Mouse (Mus musculus): ENCODE measurements around the gene Ptpre. TPM values are rescaled to one million over a fixed set of nuclear protein-coding genes. Genes with fewer than 3 reads are reported as not detected.
A peak's percentile ranks its signal among the peaks of the same experiment; 100 is the strongest.
"Not testable (repeated sequence)": the region's sequence is repeated elsewhere in the genome, so short reads cannot be mapped to it uniquely, and the experiment has no call there.

Gene Ptpre
- polyA plus RNA-seq, 1 experiment from 2014 or later, result 8.8 TPM

- ChIA-PET POLR2A (no interaction called here), CTCF (interaction anchor here (1.2 to 1.7 kb wide), 2 partner anchors 9 to 10 kb away, joined by 4 to 5 read pairs; no protein-coding TSS in a partner anchor)
- ATAC-seq (no peak), DNase-seq (ENCODE audit: low read depth, low spot score) (no peak)
- in situ Hi-C loops (cut with MboI; ENCODE audit: low pct_unique_long_range_greater_than_20kb), result no loop called here
- TF ChIP-seq CTCF (IDR thresholded peaks at IDR 0.05), result no peak
- no peaks in the 10 kb centered on the region for H3K27me3 ChIP-seq
Measured at GRCm38 (mm10) chr7:135655113-135655512, 117.8 kb downstream of the Ptpre start.

GRCm38 (mm10) chr7:135658150-135658549 is 120.9 kb downstream of the Ptpre start:
- ChIA-PET POLR2A (interaction anchor here (0.6 to 1.2 kb wide), 2 partner anchors 20 to 107 kb away, joined by 3 to 4 read pairs; no protein-coding TSS in a partner anchor), CTCF (no interaction called here)
- DNase-seq (ENCODE audit: low read depth, low spot score), result no peak
- in situ Hi-C loops (cut with MboI; ENCODE audit: low pct_unique_long_range_greater_than_20kb), result no loop called here
- no peak for ATAC-seq
- TF ChIP-seq CTCF (IDR thresholded peaks at IDR 0.05), result no peak
- H3K27me3 ChIP-seq, result no peaks in the 10 kb centered on the region

GRCm38 (mm10) chr7:135659314-135659935 is 122.1 kb downstream of the Ptpre start:
- H3K27me3 ChIP-seq, result no peaks in the 10 kb centered on the region
- DNase-seq (ENCODE audit: low read depth, low spot score) (peak; percentile 96), ATAC-seq (peak; percentile 90)
- in situ Hi-C loops (cut with MboI; ENCODE audit: low pct_unique_long_range_greater_than_20kb), result no loop called here
- no peak for TF ChIP-seq CTCF (IDR thresholded peaks at IDR 0.05)
- CTCF ChIA-PET, result interaction anchor here (0.8 to 1.6 kb wide), 8 partner anchors 17 to 122 kb away, joined by 3 to 7 read pairs (median 4); partner anchors contain the start of gene Ptpre
- POLR2A ChIA-PET, result interaction anchor here (1.2 kb wide), 1 partner anchor 22 kb away, joined by 3 read pairs; no protein-coding TSS in a partner anchor

GRCm38 (mm10) chr7:135660314-135660713 is 123.0 kb downstream of the Ptpre start:
- peak; percentile 17 for ATAC-seq
- no peak for TF ChIP-seq CTCF (IDR thresholded peaks at IDR 0.05)
- no peaks in the 10 kb centered on the region for H3K27me3 ChIP-seq
- in situ Hi-C loops (cut with MboI; ENCODE audit: low pct_unique_long_range_greater_than_20kb), result loop anchor here (10.0 kb wide), 1 partner anchor 266 kb away; no protein-coding TSS in a partner anchor
- ChIA-PET CTCF (interaction anchor here (1.0 to 1.6 kb wide), 7 partner anchors 18 to 123 kb away, joined by 3 to 7 read pairs (median 4); partner anchors contain the start of gene Ptpre), POLR2A (interaction anchor here (0.5 kb wide), 1 partner anchor 551 kb away, joined by 3 read pairs; no protein-coding TSS in a partner anchor)
- DNase-seq (ENCODE audit: low read depth, low spot score), result peak; percentile 51

GRCm38 (mm10) chr7:135664211-135664610 is 126.9 kb downstream of the Ptpre start:
- POLR2A ChIA-PET, result no interaction called here

GRCm38 (mm10) chr7:135666314-135666713 is 129.0 kb downstream of the Ptpre start:
- no peaks in the 10 kb centered on the region for H3K27me3 ChIP-seq
- ATAC-seq (no peak), DNase-seq (ENCODE audit: low read depth, low spot score) (no peak)
- ChIA-PET CTCF (interaction anchor here (1.8 kb wide), 1 partner anchor 70 kb away, joined by 6 read pairs; no protein-coding TSS in a partner anchor), POLR2A (no interaction called here)
- TF ChIP-seq CTCF (IDR thresholded peaks at IDR 0.05), result no peak
- in situ Hi-C loops (cut with MboI; ENCODE audit: low pct_unique_long_range_greater_than_20kb), result loop anchor here (5.0 to 10.0 kb wide), 2 partner anchors 34 to 272 kb away; no protein-coding TSS in a partner anchor

More at GRCm38 (mm10) chr7:135664211-135664610, 126.9 kb downstream of the Ptpre start:
- ATAC-seq (no peak), DNase-seq (ENCODE audit: low read depth, low spot score) (no peak)
- no peak for TF ChIP-seq CTCF (IDR thresholded peaks at IDR 0.05)
- no peaks in the 10 kb centered on the region for H3K27me3 ChIP-seq
- CTCF ChIA-PET, result interaction anchor here (1.2 to 1.4 kb wide), 2 partner anchors 9 to 32 kb away, joined by 3 to 4 read pairs; no protein-coding TSS in a partner anchor
- in situ Hi-C loops (cut with MboI; ENCODE audit: low pct_unique_long_range_greater_than_20kb), result loop anchor here (10.0 kb wide), 1 partner anchor 269 kb away; no protein-coding TSS in a partner anchor

GRCm38 (mm10) chr7:135668852-135669739 is 131.8 kb downstream of the Ptpre start:
- no peaks in the 10 kb centered on the region for H3K27me3 ChIP-seq
- CTCF ChIA-PET, result interaction anchor here (0.8 to 1.3 kb wide), 5 partner anchors 26 to 132 kb away, joined by 3 to 8 read pairs (median 3); partner anchors contain the start of gene Ptpre
- ATAC-seq, result peak; percentile 60
- TF ChIP-seq CTCF (IDR thresholded peaks at IDR 0.05), result peak; percentile 85
- POLR2A ChIA-PET, result interaction anchor here (0.7 kb wide), 1 partner anchor 8 kb away, joined by 3 read pairs; no protein-coding TSS in a partner anchor
- in situ Hi-C loops (cut with MboI; ENCODE audit: low pct_unique_long_range_greater_than_20kb), result loop anchor here (5.0 to 10.0 kb wide), 2 partner anchors 37 to 274 kb away; no protein-coding TSS in a partner anchor
- DNase-seq (ENCODE audit: low read depth, low spot score), result peak; percentile 30

- ATAC-seq, result no peak
- POLR2A ChIA-PET, result no interaction called here
- H3K27me3 ChIP-seq, result no peaks in the 10 kb centered on the region
- CTCF ChIA-PET, result interaction anchor here (0.9 to 2.4 kb wide), 2 partner anchors 42 to 62 kb away, joined by 3 to 8 read pairs; no protein-coding TSS in a partner anchor
- DNase-seq (ENCODE audit: low read depth, low spot score), result no peak
- TF ChIP-seq CTCF (IDR thresholded peaks at IDR 0.05), result no peak
- in situ Hi-C loops (cut with MboI; ENCODE audit: low pct_unique_long_range_greater_than_20kb), result no loop called here
Measured at GRCm38 (mm10) chr7:135673576-135673975, 136.3 kb downstream of the Ptpre start.

GRCm38 (mm10) chr7:135676722-135677121 is 139.4 kb downstream of the Ptpre start:
- H3K27me3 ChIP-seq, result no peaks in the 10 kb centered on the region
- POLR2A ChIA-PET, result no interaction called here
- in situ Hi-C loops (cut with MboI; ENCODE audit: low pct_unique_long_range_greater_than_20kb), result no loop called here
- ATAC-seq (no peak), DNase-seq (ENCODE audit: low read depth, low spot score) (no peak)
- TF ChIP-seq CTCF (IDR thresholded peaks at IDR 0.05), result no peak
- CTCF ChIA-PET, result interaction anchor here (1.9 kb wide), 1 partner anchor 59 kb away, joined by 7 read pairs; no protein-coding TSS in a partner anchor

GRCm38 (mm10) chr7:135680334-135680733 is 143.1 kb downstream of the Ptpre start:
- peak; percentile 51 for ATAC-seq
- POLR2A ChIA-PET, result interaction anchor here (1.3 kb wide), 1 partner anchor 55 kb away, joined by 4 read pairs; no protein-coding TSS in a partner anchor

GRCm38 (mm10) chr7:135684098-135684497 is 146.8 kb downstream of the Ptpre start:
- CTCF ChIA-PET; ATAC-seq; H3K27me3 ChIP-seq; DNase-seq (ENCODE audit: low read depth, low spot score): not testable (repeated sequence)
- POLR2A ChIA-PET, result interaction anchor here (0.7 kb wide), 1 partner anchor 32 kb away, joined by 3 read pairs; no protein-coding TSS in a partner anchor
- in situ Hi-C loops (cut with MboI; ENCODE audit: low pct_unique_long_range_greater_than_20kb), result loop anchor here (5.0 kb wide), 1 partner anchor 53 kb away; no protein-coding TSS in a partner anchor

More at GRCm38 (mm10) chr7:135680334-135680733, 143.1 kb downstream of the Ptpre start:
- in situ Hi-C loops (cut with MboI; ENCODE audit: low pct_unique_long_range_greater_than_20kb), result loop anchor here (5.0 kb wide), 1 partner anchor 57 kb away; no protein-coding TSS in a partner anchor
- DNase-seq (ENCODE audit: low read depth, low spot score), result no peak
- H3K27me3 ChIP-seq, result no peaks in the 10 kb centered on the region
- CTCF ChIA-PET, result interaction anchor here (1.2 to 3.6 kb wide), 3 partner anchors 37 to 64 kb away, joined by 3 to 29 read pairs (median 3); no protein-coding TSS in a partner anchor
- TF ChIP-seq CTCF (IDR thresholded peaks at IDR 0.05), result peak; percentile 75

Data from Patski (cell line).